Mouse (Mus musculus): ENCODE measurements around the gene Stambpl1. TPM values are rescaled to one million over a fixed set of nuclear protein-coding genes. Genes with fewer than 3 reads are reported as not detected.

The Stambpl1 gene
- polyA plus RNA-seq, 1 experiment from 2014 or later = 6.9 TPM

GRCm38 (mm10) chr19:34216956-34217355 is 24.9 kb downstream of the Stambpl1 start:
- Histone ChIP-seq H3K27me3 (replicated peaks) (no peaks in the 10 kb centered on the region), H3K27ac (ENCODE audit: poor library complexity, severe bottlenecking) (no peak overlapping the region), H3K36me3 (no peaks in the 10 kb centered on the region), H3K9ac (no peak overlapping the region), H3K4me2 (no peak overlapping the region), H3K4me1 (replicated peaks) (peaks cover 4% of the 10 kb centered on the region; the same call in 1 of the 2 replicates), H3K4me3 (no peak overlapping the region), H3K9me3 (replicated peaks) (no peaks in the 10 kb centered on the region)
- ATAC-seq (ENCODE audit: insufficient number of reproducible peaks, low FRiP score) = no peak
- 82% methylated on average over 5 of the region's 5 CpGs for WGBS

GRCm38 (mm10) chr19:34217761-34218160 is 25.7 kb downstream of the Stambpl1 start:
- Histone ChIP-seq H3K9ac (no peak overlapping the region), H3K27me3 (replicated peaks) (no peaks in the 10 kb centered on the region), H3K4me1 (replicated peaks) (peaks cover 4% of the 10 kb centered on the region; the same call in 1 of the 2 replicates), H3K36me3 (no peaks in the 10 kb centered on the region), H3K4me3 (no peak overlapping the region), H3K4me2 (no peak overlapping the region), H3K27ac (ENCODE audit: poor library complexity, severe bottlenecking) (no peak overlapping the region), H3K9me3 (replicated peaks) (no peaks in the 10 kb centered on the region)
- no peak for ATAC-seq (ENCODE audit: insufficient number of reproducible peaks, low FRiP score)
- 73% methylated on average over 3 of the region's 3 CpGs for WGBS

GRCm38 (mm10) chr19:34219260-34219968 is 27.4 kb downstream of the Stambpl1 start:
- H3K4me2 ChIP-seq = no peak overlapping the region
- ATAC-seq (ENCODE audit: insufficient number of reproducible peaks, low FRiP score) = no peak
- H3K4me1 ChIP-seq (replicated peaks) = no peaks in the 10 kb centered on the region

GRCm38 (mm10) chr19:34220732-34221380 is 28.8 kb downstream of the Stambpl1 start:
- Histone ChIP-seq H3K4me1 (replicated peaks) (no peaks in the 10 kb centered on the region), H3K9ac (no peak overlapping the region), H3K9me3 (replicated peaks) (no peaks in the 10 kb centered on the region), H3K27me3 (replicated peaks) (no peaks in the 10 kb centered on the region), H3K4me3 (no peak overlapping the region), H3K4me2 (no peak overlapping the region), H3K27ac (ENCODE audit: poor library complexity, severe bottlenecking) (no peak overlapping the region), H3K36me3 (no peaks in the 10 kb centered on the region)
- WGBS = 56% methylated on average over 3 of the region's 3 CpGs
- ATAC-seq (ENCODE audit: insufficient number of reproducible peaks, low FRiP score) = no peak

More at GRCm38 (mm10) chr19:34219260-34219968, 27.4 kb downstream of the Stambpl1 start:
- H3K27ac ChIP-seq (ENCODE audit: poor library complexity, severe bottlenecking) = no peak overlapping the region
- WGBS = 88% methylated on average over 5 of the region's 5 CpGs
- no peak overlapping the region for H3K9ac ChIP-seq
- no peaks in the 10 kb centered on the region for H3K9me3 ChIP-seq (replicated peaks)
- no peaks in the 10 kb centered on the region for H3K27me3 ChIP-seq (replicated peaks)
- H3K36me3 ChIP-seq = no peaks in the 10 kb centered on the region
- no peak overlapping the region for H3K4me3 ChIP-seq

- WGBS = 71% methylated on average over 3 of the region's 3 CpGs
Observed at GRCm38 (mm10) chr19:34222805-34223204, 30.8 kb downstream of the Stambpl1 start.

GRCm38 (mm10) chr19:34231596-34231995 is 39.6 kb downstream of the Stambpl1 start:
- Histone ChIP-seq H3K4me2 (no peak overlapping the region), H3K9ac (no peak overlapping the region), H3K4me3 (no peak overlapping the region), H3K27me3 (replicated peaks) (no peaks in the 10 kb centered on the region), H3K9me3 (replicated peaks) (no peaks in the 10 kb centered on the region), H3K4me1 (replicated peaks) (peaks cover 5% of the 10 kb centered on the region; the same call in 1 of the 2 replicates), H3K27ac (ENCODE audit: poor library complexity, severe bottlenecking) (no peak overlapping the region), H3K36me3 (no peaks in the 10 kb centered on the region)
- ATAC-seq (ENCODE audit: insufficient number of reproducible peaks, low FRiP score) = no peak
- 78% methylated on average over 7 of the region's 7 CpGs for WGBS

More at GRCm38 (mm10) chr19:34222805-34223204, 30.8 kb downstream of the Stambpl1 start:
- Histone ChIP-seq H3K27ac (ENCODE audit: poor library complexity, severe bottlenecking) (no peak overlapping the region), H3K9ac (no peak overlapping the region), H3K4me1 (replicated peaks) (no peaks in the 10 kb centered on the region), H3K27me3 (replicated peaks) (no peaks in the 10 kb centered on the region), H3K4me3 (no peak overlapping the region), H3K9me3 (replicated peaks) (no peaks in the 10 kb centered on the region), H3K36me3 (no peaks in the 10 kb centered on the region), H3K4me2 (no peak overlapping the region)
- no peak for ATAC-seq (ENCODE audit: insufficient number of reproducible peaks, low FRiP score)

GRCm38 (mm10) chr19:34232326-34232725 is 40.3 kb downstream of the Stambpl1 start:
- Histone ChIP-seq H3K27me3 (replicated peaks) (no peaks in the 10 kb centered on the region), H3K9me3 (replicated peaks) (no peaks in the 10 kb centered on the region), H3K4me3 (no peak overlapping the region), H3K4me1 (replicated peaks) (peaks cover 5% of the 10 kb centered on the region; the same call in 1 of the 2 replicates), H3K9ac (no peak overlapping the region), H3K27ac (ENCODE audit: poor library complexity, severe bottlenecking) (no peak overlapping the region), H3K36me3 (0 out of 2 replicates have a peak, but pooled peaks cover 2% of the 10 kb centered on the region), H3K4me2 (no peak overlapping the region)
- 60% methylated on average over 5 of the region's 5 CpGs for WGBS
- no peak for ATAC-seq (ENCODE audit: insufficient number of reproducible peaks, low FRiP score)

- H3K9ac ChIP-seq = no peak overlapping the region
- no peak for ATAC-seq (ENCODE audit: insufficient number of reproducible peaks, low FRiP score)
- 69% methylated on average over 14 of the region's 14 CpGs for WGBS
- H3K4me2 ChIP-seq = no peak overlapping the region
- H3K27ac ChIP-seq (ENCODE audit: poor library complexity, severe bottlenecking) = no peak overlapping the region
- peaks cover 5% of the 10 kb centered on the region; the same call in 1 of the 2 replicates for H3K4me1 ChIP-seq (replicated peaks)
- H3K9me3 ChIP-seq (replicated peaks) = no peaks in the 10 kb centered on the region
- no peak overlapping the region for H3K4me3 ChIP-seq
- no peaks in the 10 kb centered on the region for H3K27me3 ChIP-seq (replicated peaks)
- H3K36me3 ChIP-seq = peaks cover 6% of the 10 kb centered on the region; the same call in 1 of the 2 replicates
Observed at GRCm38 (mm10) chr19:34233944-34234343, 41.9 kb downstream of the Stambpl1 start.

GRCm38 (mm10) chr19:34236049-34236448 is 44.0 kb downstream of the Stambpl1 start:
- Histone ChIP-seq H3K27ac (ENCODE audit: poor library complexity, severe bottlenecking) (no peak overlapping the region), H3K4me2 (no peak overlapping the region), H3K4me1 (replicated peaks) (peaks cover 5% of the 10 kb centered on the region; the same call in 1 of the 2 replicates), H3K36me3 (peaks cover 6% of the 10 kb centered on the region; the same call in 1 of the 2 replicates), H3K27me3 (replicated peaks) (no peaks in the 10 kb centered on the region), H3K4me3 (no peak overlapping the region), H3K9ac (no peak overlapping the region), H3K9me3 (replicated peaks) (no peaks in the 10 kb centered on the region)
- 90% methylated on average over 3 of the region's 3 CpGs for WGBS
- ATAC-seq (ENCODE audit: insufficient number of reproducible peaks, low FRiP score) = no peak

GRCm38 (mm10) chr19:34237746-34238145 is 45.7 kb downstream of the Stambpl1 start:
- no peak overlapping the region for H3K4me3 ChIP-seq
- H3K36me3 ChIP-seq = peaks cover 17% of the 10 kb centered on the region
- H3K9me3 ChIP-seq (replicated peaks) = no peaks in the 10 kb centered on the region
- H3K9ac ChIP-seq = no peak overlapping the region
- no peak overlapping the region for H3K4me2 ChIP-seq
- H3K27ac ChIP-seq (ENCODE audit: poor library complexity, severe bottlenecking) = no peak overlapping the region
- ATAC-seq (ENCODE audit: insufficient number of reproducible peaks, low FRiP score) = no peak
- WGBS = 90% methylated on average over 2 of the region's 2 CpGs
- no peaks in the 10 kb centered on the region for H3K27me3 ChIP-seq (replicated peaks)
- peaks cover 5% of the 10 kb centered on the region; the same call in 1 of the 2 replicates for H3K4me1 ChIP-seq (replicated peaks)

- H3K4me3 ChIP-seq = no peak overlapping the region
- 59% methylated on average over 5 of the region's 5 CpGs for WGBS
Observed at GRCm38 (mm10) chr19:34240273-34241039, 48.4 kb downstream of the Stambpl1 start.

More at GRCm38 (mm10) chr19:34240273-34241039, 48.4 kb downstream of the Stambpl1 start:
- H3K27ac ChIP-seq (ENCODE audit: poor library complexity, severe bottlenecking) = no peak overlapping the region
- H3K4me2 ChIP-seq = no peak overlapping the region
- H3K36me3 ChIP-seq = peaks cover 39% of the 10 kb centered on the region
- no peaks in the 10 kb centered on the region for H3K9me3 ChIP-seq (replicated peaks)
- H3K27me3 ChIP-seq (replicated peaks) = no peaks in the 10 kb centered on the region
- H3K9ac ChIP-seq = no peak overlapping the region
- ATAC-seq (ENCODE audit: insufficient number of reproducible peaks, low FRiP score) = no peak
- H3K4me1 ChIP-seq (replicated peaks) = no peaks in the 10 kb centered on the region
